Mouse (Mus musculus): ENCODE data around the gene Trpv4. TPM values are rescaled to one million over a fixed set of nuclear protein-coding genes. Genes with fewer than 3 reads are reported as not detected.
A peak's percentile ranks its signal among the peaks of the same experiment; 100 is the strongest.

Trpv4 gene
- 127 and 164 TPM in 2 replicates for polyA plus RNA-seq (2012; rRNA removed)

DNA sequence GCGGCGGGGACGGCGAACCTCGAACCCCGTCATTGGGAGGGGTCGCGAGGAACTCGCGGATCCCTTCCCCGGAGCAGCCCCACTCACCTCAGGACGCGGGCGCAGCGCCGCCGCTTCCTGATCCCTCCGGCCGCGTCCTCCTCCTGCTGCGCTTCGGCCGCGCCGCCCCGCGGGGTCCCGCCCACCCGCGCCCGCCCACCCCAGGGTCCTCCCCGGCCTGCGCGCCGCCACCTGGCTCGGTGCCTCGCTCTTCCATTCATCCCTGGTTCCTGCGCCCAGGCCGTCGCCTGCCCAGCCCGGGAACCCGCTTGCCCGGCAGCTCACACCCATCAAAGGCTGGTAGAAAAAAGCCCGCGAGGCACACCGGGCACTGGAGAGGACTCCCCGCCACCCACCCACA is at the start of gene Trpv4:
Gene Trpv4, minus strand, starts transcription at position 167 of the 400 bp plus-strand sequence.
- TF ChIP-seq CTCF (conservative IDR thresholded peaks at IDR 0.05; ENCODE audit: insufficient read depth, insufficient read length, low read depth, low read length) (no peak), POLR2A (IDR thresholded peaks at IDR 0.05; ENCODE audit: low read depth, low read length) (no peak)
- Histone ChIP-seq H3K27ac (ENCODE audit: insufficient read depth, low read depth, low read length) (peak within 1 kb of the TSS; percentile 91), H3K36me3 (ENCODE audit: control insufficient read depth, insufficient read depth, low read length) (no peaks in the 10 kb centered on the region), H3K4me1 (ENCODE audit: control insufficient read depth, insufficient read depth, low read length) (peaks cover 27% of the 10 kb centered on the region), H3K4me3 (ENCODE audit: insufficient read depth, low read depth, low read length) (peak within 1 kb of the TSS; percentile 93), H3K27me3 (replicated peaks; ENCODE audit: control insufficient read depth, insufficient read depth, low read length) (no peaks in the 10 kb centered on the region)
- under 1% methylated on average over 46 of the region's 47 CpGs for WGBS
- peak; percentile 76 for DNase-seq

DNA sequence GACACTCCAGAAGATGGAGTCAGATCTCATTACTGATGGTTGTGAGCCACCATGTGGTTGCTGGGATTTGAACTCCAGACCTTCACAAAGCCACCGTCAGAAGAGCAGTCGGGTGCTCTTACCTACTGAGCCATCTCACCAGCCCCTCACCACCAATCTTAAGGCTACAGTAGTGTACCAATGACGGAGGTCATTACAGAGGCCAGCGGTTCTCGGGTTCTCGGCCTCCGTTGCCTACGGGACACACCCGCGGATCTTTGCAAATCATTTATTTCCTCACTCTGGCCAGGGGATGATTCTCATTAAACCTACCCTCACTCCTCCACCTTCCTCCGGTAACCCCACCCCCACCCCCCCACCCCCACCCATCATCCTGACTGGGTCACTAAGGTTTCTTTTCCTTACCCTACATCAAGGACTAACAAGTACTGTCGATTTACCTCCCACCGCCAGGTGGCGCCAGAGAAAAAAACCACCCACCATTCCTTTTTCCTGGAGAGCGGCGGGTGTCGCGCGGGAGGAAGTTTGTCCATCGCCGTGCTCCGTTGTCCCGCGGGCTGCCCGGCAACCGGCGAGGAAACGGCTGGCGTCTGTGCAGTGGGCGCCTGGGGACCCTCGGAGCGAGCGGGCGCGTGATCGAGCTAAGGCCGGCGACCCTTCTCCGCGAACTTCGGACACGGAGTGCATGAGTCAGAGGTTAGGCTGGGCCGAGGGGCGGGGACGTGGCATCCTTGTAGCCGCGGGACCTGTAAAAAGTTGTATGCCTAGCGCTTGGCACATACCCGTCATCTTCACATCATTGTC is 49.2 kb upstream of the Trpv4 start, which contains the start of gene Tchp:
Gene Tchp, plus strand, starts transcription at position 496 of the 804 bp plus-strand sequence.
- DNase-seq: peak; percentile 96
- Histone ChIP-seq H3K27me3 (replicated peaks; ENCODE audit: control insufficient read depth, insufficient read depth, low read length) (no peaks in the 10 kb centered on the region), H3K27ac (ENCODE audit: insufficient read depth, low read depth, low read length) (peak within 1 kb of the TSS; percentile 16; the same call in 1 of the 2 replicates), H3K36me3 (ENCODE audit: control insufficient read depth, insufficient read depth, low read length) (no peaks in the 10 kb centered on the region), H3K4me1 (ENCODE audit: control insufficient read depth, insufficient read depth, low read length) (no peaks in the 10 kb centered on the region), H3K4me3 (ENCODE audit: insufficient read depth, low read depth, low read length) (peak within 1 kb of the TSS; percentile 98)
- 4% methylated on average over 49 of the region's 49 CpGs for WGBS
- peak; percentile 78 for TF ChIP-seq CTCF (conservative IDR thresholded peaks at IDR 0.05; ENCODE audit: insufficient read depth, insufficient read length, low read depth, low read length)
- TF ChIP-seq POLR2A (IDR thresholded peaks at IDR 0.05; ENCODE audit: low read depth, low read length): no peak

DNA sequence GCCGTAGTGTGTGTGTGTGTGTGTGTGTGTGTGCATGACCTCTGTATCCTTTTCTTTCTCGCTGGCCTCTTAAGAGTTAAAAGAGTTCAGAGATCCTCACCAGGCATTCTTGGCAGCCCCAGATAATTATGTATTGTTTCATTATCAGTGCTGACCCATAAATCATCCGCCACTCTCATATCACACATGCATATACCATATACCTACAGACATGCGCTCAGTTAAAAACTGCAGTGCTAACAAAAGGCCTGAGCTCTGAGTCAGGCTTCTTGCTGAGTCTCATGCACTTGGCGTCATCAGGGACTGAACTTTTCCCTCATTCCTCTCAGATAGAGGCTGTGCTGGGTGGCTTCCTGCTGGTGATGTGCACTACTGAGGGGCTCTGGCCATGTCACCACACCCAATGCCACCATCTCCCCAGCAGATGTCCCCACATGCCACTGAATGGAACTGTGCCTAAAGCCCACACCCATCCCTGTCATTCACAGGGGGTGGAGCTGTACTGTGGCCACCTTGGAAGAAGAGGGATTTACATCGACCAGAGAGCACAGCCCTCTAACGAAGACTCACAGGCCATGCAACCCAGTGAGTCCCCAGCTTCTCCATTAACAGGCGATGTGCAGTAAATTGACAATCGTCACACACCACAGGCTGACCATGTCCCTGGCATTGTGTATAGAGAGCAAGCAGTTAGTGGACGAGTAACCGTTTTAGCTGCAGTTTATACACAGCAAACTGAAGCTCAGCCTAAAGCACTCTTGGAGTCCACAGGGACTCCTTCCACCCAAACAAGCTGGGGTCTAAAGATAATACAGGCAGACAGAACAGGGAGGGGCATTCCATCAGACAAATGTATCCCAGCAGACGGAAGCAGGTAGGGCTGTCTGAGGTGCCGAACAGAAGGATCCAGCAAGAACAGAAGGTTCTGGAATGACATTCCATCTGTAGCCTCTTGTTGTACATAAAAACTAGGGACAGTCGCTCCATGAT is 44.5 kb upstream of the Trpv4 start:
- TF ChIP-seq POLR2A (IDR thresholded peaks at IDR 0.05; ENCODE audit: low read depth, low read length): no peak
- peak; percentile 55 for TF ChIP-seq CTCF (conservative IDR thresholded peaks at IDR 0.05; ENCODE audit: insufficient read depth, insufficient read length, low read depth, low read length)
- Histone ChIP-seq H3K4me3 (ENCODE audit: insufficient read depth, low read depth, low read length) (no peak overlapping the region), H3K27ac (ENCODE audit: insufficient read depth, low read depth, low read length) (no peak overlapping the region), H3K36me3 (ENCODE audit: control insufficient read depth, insufficient read depth, low read length) (no peaks in the 10 kb centered on the region), H3K27me3 (replicated peaks; ENCODE audit: control insufficient read depth, insufficient read depth, low read length) (no peaks in the 10 kb centered on the region), H3K4me1 (ENCODE audit: control insufficient read depth, insufficient read depth, low read length) (no peaks in the 10 kb centered on the region)
- no peak for DNase-seq
- WGBS: 58% methylated on average over 14 of the region's 14 CpGs

- 37% methylated on average over 7 of the region's 7 CpGs for WGBS
Observed at GRCm38 (mm10) chr5:114699015-114699414, 40.8 kb upstream of the Trpv4 start.

GRCm38 (mm10) chr5:114698044-114698746 is 40.0 kb upstream of the Trpv4 start:
- DNase-seq: no peak
- 85% methylated on average over 19 of the region's 19 CpGs for WGBS
- Histone ChIP-seq H3K36me3 (ENCODE audit: control insufficient read depth, insufficient read depth, low read length) (no peaks in the 10 kb centered on the region), H3K4me1 (ENCODE audit: control insufficient read depth, insufficient read depth, low read length) (no peaks in the 10 kb centered on the region), H3K27me3 (replicated peaks; ENCODE audit: control insufficient read depth, insufficient read depth, low read length) (no peaks in the 10 kb centered on the region), H3K27ac (ENCODE audit: insufficient read depth, low read depth, low read length) (no peak overlapping the region), H3K4me3 (ENCODE audit: insufficient read depth, low read depth, low read length) (no peak overlapping the region)
- TF ChIP-seq POLR2A (IDR thresholded peaks at IDR 0.05; ENCODE audit: low read depth, low read length) (no peak), CTCF (conservative IDR thresholded peaks at IDR 0.05; ENCODE audit: insufficient read depth, insufficient read length, low read depth, low read length) (no peak)

More at GRCm38 (mm10) chr5:114699015-114699414, 40.8 kb upstream of the Trpv4 start:
- no peak overlapping the region for H3K27ac ChIP-seq (ENCODE audit: insufficient read depth, low read depth, low read length)
- no peak overlapping the region for H3K4me3 ChIP-seq (ENCODE audit: insufficient read depth, low read depth, low read length)
- TF ChIP-seq POLR2A (IDR thresholded peaks at IDR 0.05; ENCODE audit: low read depth, low read length) (no peak), CTCF (conservative IDR thresholded peaks at IDR 0.05; ENCODE audit: insufficient read depth, insufficient read length, low read depth, low read length) (no peak)
- H3K4me1 ChIP-seq (ENCODE audit: control insufficient read depth, insufficient read depth, low read length): no peaks in the 10 kb centered on the region
- H3K36me3 ChIP-seq (ENCODE audit: control insufficient read depth, insufficient read depth, low read length): no peaks in the 10 kb centered on the region
- DNase-seq: peak; percentile 44
- no peaks in the 10 kb centered on the region for H3K27me3 ChIP-seq (replicated peaks; ENCODE audit: control insufficient read depth, insufficient read depth, low read length)

DNA sequence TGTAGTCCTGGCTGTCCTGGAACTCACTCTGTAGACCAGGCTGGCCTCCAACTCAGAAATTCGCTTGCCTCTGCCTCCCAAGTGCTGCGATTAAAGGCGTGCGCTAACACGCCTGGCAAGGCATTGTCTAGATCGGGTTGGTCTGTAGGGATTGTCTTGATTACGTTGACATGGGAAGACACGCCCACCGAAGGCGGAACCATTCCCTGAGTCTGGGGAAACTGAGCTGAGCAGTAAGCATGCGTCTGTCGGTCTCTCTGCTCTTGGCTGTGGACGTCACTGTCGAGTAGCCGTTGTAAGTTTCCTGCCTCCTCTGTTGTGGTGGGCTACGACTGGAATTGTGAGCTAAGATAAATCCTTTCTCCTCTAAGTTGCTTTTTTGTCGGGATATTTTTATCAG is 38.7 kb upstream of the Trpv4 start:
- no peak for DNase-seq
- Histone ChIP-seq H3K36me3 (ENCODE audit: control insufficient read depth, insufficient read depth, low read length) (no peaks in the 10 kb centered on the region), H3K27ac (ENCODE audit: insufficient read depth, low read depth, low read length) (no peak overlapping the region), H3K4me3 (ENCODE audit: insufficient read depth, low read depth, low read length) (no peak overlapping the region), H3K4me1 (ENCODE audit: control insufficient read depth, insufficient read depth, low read length) (no peaks in the 10 kb centered on the region), H3K27me3 (replicated peaks; ENCODE audit: control insufficient read depth, insufficient read depth, low read length) (no peaks in the 10 kb centered on the region)
- WGBS: 88% methylated on average over 17 of the region's 17 CpGs
- TF ChIP-seq POLR2A (IDR thresholded peaks at IDR 0.05; ENCODE audit: low read depth, low read length): no peak
- no peak for TF ChIP-seq CTCF (conservative IDR thresholded peaks at IDR 0.05; ENCODE audit: insufficient read depth, insufficient read length, low read depth, low read length)

Measured in kidney, adult 2 months (tissue).